Mouse (Mus musculus) small intestine, adult 2 months (tissue): ENCODE results near the gene Ttc28. TPM values are rescaled to one million over a fixed set of nuclear protein-coding genes. Genes with fewer than 3 reads are reported as not detected.

ENCODE experiments used
- H3K27ac ChIP-seq: fragments of 200-500 bp; 2 replicates; pipeline ENCODE4 v1.5.1; 2012; ENCODE audit warnings: low read depth, low read length, control low read depth, inconsistent platforms; ENCODE audit not compliant: insufficient read depth
- H3K27me3 ChIP-seq: fragments of 200-500 bp; 2 replicates; pipeline ENCODE4 v1.6.1; 2012; ENCODE audit warnings: mild to moderate bottlenecking, moderate library complexity, low read length, inconsistent platforms; ENCODE audit not compliant: control insufficient read depth, insufficient read depth
- H3K36me3 ChIP-seq: fragments of 200-500 bp; 2 replicates; pipeline ENCODE4 v1.6.1; 2012; ENCODE audit warnings: mild to moderate bottlenecking, low read length, control low read depth, inconsistent platforms; ENCODE audit not compliant: control insufficient read depth, insufficient read depth
- H3K4me1 ChIP-seq: fragments of 200-500 bp; 2 replicates; pipeline ENCODE4 v1.6.1; 2012; ENCODE audit warnings: low read length, inconsistent platforms, mixed read lengths; ENCODE audit not compliant: control insufficient read depth, insufficient read depth, insufficient read length
- H3K4me3 ChIP-seq: fragments of 200-500 bp; 2 replicates; pipeline ENCODE4 v1.5.1; 2012; ENCODE audit warnings: low read depth, mild to moderate bottlenecking, control low read depth, inconsistent platforms, low read length, moderate library complexity
- CTCF ChIP-seq: fragments of 200-500 bp; IDR thresholded peaks from 2 replicates; pipeline ENCODE4 v1.5.1; 2012; ENCODE audit warnings: low read depth, mild to moderate bottlenecking, control low read depth, inconsistent platforms, low read length, moderate library complexity, mixed read lengths; ENCODE audit not compliant: insufficient replicate concordance, insufficient read length; ENCODE audit errors: extremely low read depth
- POLR2A ChIP-seq: fragments of 200-500 bp; IDR thresholded peaks from 2 replicates; pipeline ENCODE4 v1.6.1; 2012; ENCODE audit warnings: low read depth, mild to moderate bottlenecking, control low read depth, inconsistent platforms, low read length, moderate library complexity
- WGBS: fragments of 180-500 bp; shearing (Covaris S2); methylation state at CpG from one replicate; pipeline ENCODE4 v1.1.7; 2018; 5-methylcytosine and 5-hydroxymethylcytosine counted together
- polyA plus RNA-seq: library from polyadenylated mRNA; depleted of rRNA; stranded (reverse); fragments of >200 nt; gene quantifications from 2 replicates; pipeline ENCODE4 v1.2.3, GENCODE M21; 2012

Ttc28 gene
- polyA plus RNA-seq, 1 experiment: 3.2 TPM

DNA sequence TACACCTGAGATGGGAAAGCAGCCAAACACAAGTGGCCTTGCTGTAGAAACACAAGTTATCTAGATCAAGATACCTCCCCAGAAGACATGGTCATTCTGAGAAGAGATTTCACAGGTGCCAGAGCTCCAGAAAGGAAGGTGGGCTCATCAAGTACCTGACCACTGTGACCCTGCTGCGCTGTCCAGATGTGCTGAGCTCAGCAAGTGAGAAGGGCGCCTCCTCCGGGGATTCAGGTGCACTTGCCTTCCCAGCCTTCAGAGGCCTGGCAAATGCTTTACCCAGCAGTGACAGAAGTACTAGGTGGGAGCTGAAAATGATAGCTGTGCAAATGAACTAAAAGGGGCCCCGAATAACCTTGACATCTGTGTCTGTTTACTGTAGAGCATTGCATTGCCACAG, 78.6 kb downstream of the Ttc28 start:
- no peaks in the 10 kb centered on the region for H3K36me3 ChIP-seq
- no peak overlapping the region for H3K27ac ChIP-seq
- WGBS: 80% methylated on average over 4 of the region's 4 CpGs
- no peaks in the 10 kb centered on the region; the same call in 1 of the 2 replicates for H3K27me3 ChIP-seq
- no peaks in the 10 kb centered on the region for H3K4me1 ChIP-seq
- no peak overlapping the region for H3K4me3 ChIP-seq
- TF ChIP-seq CTCF: no peak
- no peak for TF ChIP-seq POLR2A

GRCm38 (mm10) chr5:110960067-110960466, 80.5 kb downstream of the Ttc28 start:
- no peaks in the 10 kb centered on the region for H3K4me1 ChIP-seq
- H3K27ac ChIP-seq: no peak overlapping the region
- H3K36me3 ChIP-seq: no peaks in the 10 kb centered on the region
- no peak overlapping the region for H3K4me3 ChIP-seq
- TF ChIP-seq CTCF (no peak), POLR2A (no peak)
- WGBS: 52% methylated on average over 4 of the region's 4 CpGs
- no peaks in the 10 kb centered on the region; the same call in 1 of the 2 replicates for H3K27me3 ChIP-seq

GRCm38 (mm10) chr5:110960890-110961289, 81.3 kb downstream of the Ttc28 start:
- WGBS: 72% methylated on average over 4 of the region's 4 CpGs

DNA sequence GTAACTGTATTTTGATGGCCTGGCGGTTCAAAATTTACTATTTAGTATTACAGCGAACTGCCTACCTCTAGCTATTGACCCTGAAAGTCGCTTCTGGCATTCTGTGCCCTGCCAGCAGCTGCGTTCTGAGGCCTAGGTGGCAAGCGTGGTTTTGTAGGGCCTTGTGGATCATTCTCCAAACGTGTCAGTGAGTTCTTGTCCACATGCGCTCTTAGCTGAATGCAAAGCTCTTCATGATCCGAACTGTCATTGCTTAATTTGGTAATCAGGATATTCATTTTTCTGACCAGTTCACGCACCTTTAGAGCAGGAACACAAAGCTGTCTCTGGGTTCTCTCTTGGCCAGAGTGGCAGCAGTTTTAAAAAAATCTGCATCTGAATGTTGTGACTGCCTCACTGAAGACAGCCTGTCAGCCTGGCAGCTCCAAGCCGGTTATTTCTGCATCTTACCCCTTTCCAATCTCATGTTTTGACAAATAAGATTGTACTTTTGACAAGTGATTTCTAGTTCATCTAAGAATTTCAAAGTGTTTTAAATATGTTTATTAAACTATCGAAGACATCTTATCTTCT, 88.0 kb downstream of the Ttc28 start:
- no peak for TF ChIP-seq CTCF
- TF ChIP-seq POLR2A: no peak
- no peaks in the 10 kb centered on the region for H3K36me3 ChIP-seq
- H3K4me3 ChIP-seq: no peak overlapping the region
- H3K27ac ChIP-seq: no peak overlapping the region
- no peaks in the 10 kb centered on the region for H3K4me1 ChIP-seq
- WGBS: 82% methylated on average over 11 of the region's 11 CpGs
- 0 out of 2 replicates have a peak, but pooled peaks cover 3% of the 10 kb centered on the region for H3K27me3 ChIP-seq

More at GRCm38 (mm10) chr5:110960890-110961289, 81.3 kb downstream of the Ttc28 start:
- no peaks in the 10 kb centered on the region for H3K36me3 ChIP-seq
- no peak overlapping the region for H3K4me3 ChIP-seq
- no peak for TF ChIP-seq CTCF
- TF ChIP-seq POLR2A: no peak
- H3K27me3 ChIP-seq: no peaks in the 10 kb centered on the region; the same call in 1 of the 2 replicates
- no peaks in the 10 kb centered on the region for H3K4me1 ChIP-seq
- no peak overlapping the region for H3K27ac ChIP-seq

DNA sequence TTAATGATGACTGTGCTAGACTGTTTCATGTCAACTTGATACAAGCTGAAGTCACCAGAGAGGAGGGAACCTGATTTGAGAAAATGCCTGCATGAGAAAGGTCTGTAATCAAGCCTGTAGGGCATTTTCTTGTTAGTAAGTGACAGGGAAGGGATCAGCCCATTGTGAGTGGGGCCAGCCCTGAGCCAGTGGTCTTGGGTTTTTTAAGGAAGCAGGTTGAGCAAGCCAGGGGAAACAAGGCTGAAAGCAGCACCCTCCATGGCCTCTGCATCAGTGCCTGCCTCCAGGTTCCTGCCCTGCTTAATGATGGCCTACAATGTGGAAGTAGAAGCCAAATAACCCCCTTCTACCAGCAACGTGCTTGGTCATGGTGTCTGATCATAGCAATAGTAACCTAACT, 89.0 kb downstream of the Ttc28 start:
- TF ChIP-seq CTCF (no peak), POLR2A (no peak)
- 65% methylated on average over 1 of the region's 1 CpGs for WGBS

GRCm38 (mm10) chr5:110970162-110970780, 90.7 kb downstream of the Ttc28 start:
- H3K4me3 ChIP-seq: no peak overlapping the region
- H3K36me3 ChIP-seq: no peaks in the 10 kb centered on the region
- TF ChIP-seq POLR2A (no peak), CTCF (no peak)
- H3K27ac ChIP-seq: no peak overlapping the region
- H3K4me1 ChIP-seq: no peaks in the 10 kb centered on the region
- WGBS: 40% methylated on average over 9 of the region's 9 CpGs
- 0 out of 2 replicates have a peak, but pooled peaks cover 3% of the 10 kb centered on the region for H3K27me3 ChIP-seq

More for the DNA sequence above, 89.0 kb downstream of the Ttc28 start:
- Histone ChIP-seq H3K27ac (no peak overlapping the region), H3K4me1 (no peaks in the 10 kb centered on the region), H3K36me3 (no peaks in the 10 kb centered on the region), H3K4me3 (no peak overlapping the region), H3K27me3 (0 out of 2 replicates have a peak, but pooled peaks cover 3% of the 10 kb centered on the region)

DNA sequence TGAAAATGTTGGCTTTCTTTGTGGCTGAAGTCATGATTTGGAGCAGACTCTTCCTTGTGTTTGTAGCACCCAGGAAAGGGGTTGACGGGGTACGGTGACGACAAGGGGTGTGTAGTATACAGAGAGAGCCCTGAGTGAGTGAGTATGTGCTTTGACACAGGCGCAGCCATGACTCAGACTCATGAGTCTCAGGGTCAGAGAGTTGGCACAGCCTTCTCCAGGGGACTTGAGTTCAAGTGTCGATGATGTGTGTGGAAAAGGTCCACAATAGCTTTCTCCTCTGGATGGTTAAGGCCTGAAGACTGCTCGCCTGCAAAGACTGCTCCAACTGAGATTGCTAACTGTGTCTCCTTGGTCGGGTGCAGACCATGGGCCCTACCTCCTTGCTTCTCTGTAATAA, 97.1 kb downstream of the Ttc28 start:
- H3K36me3 ChIP-seq: no peaks in the 10 kb centered on the region
- TF ChIP-seq CTCF (no peak), POLR2A (no peak)
- peaks cover 17% of the 10 kb centered on the region for H3K27me3 ChIP-seq
- H3K27ac ChIP-seq: no peak overlapping the region
- 77% methylated on average over 7 of the region's 7 CpGs for WGBS
- H3K4me1 ChIP-seq: no peaks in the 10 kb centered on the region
- no peak overlapping the region for H3K4me3 ChIP-seq
